Mouse (Mus musculus) CH12.LX (cell line): Measurements from ENCODE around the gene Arf5. TPM values are rescaled to one million over a fixed set of nuclear protein-coding genes. Genes with fewer than 3 reads are reported as not detected.

ENCODE experiments used
- DNase-seq: peaks from one replicate; pipeline ENCODE4 v3.0.0-alpha.2; 2013; ENCODE audit errors: extremely low read depth
- H3K27ac ChIP-seq: 2 replicates; pipeline ENCODE4 v1.5.1; 2012; ENCODE audit warnings: low read depth, mild to moderate bottlenecking, control low read depth, moderate library complexity; ENCODE audit not compliant: insufficient read depth
- H3K27me3 ChIP-seq: replicated peaks from 2 replicates; pipeline ENCODE3; 2012; ENCODE audit warnings: inconsistent platforms
- H3K36me3 ChIP-seq, 2 experiments: replicated peaks in 1 of 2; 2 replicates each; pipeline versions ENCODE3 to v1.6.1; 2012; ENCODE audit warnings: inconsistent platforms in 1 of 2, low read length in 1 of 2, mild to moderate bottlenecking in 1 of 2, mixed read lengths in 1 of 2, moderate library complexity in 1 of 2; ENCODE audit not compliant: control insufficient read depth in 1 of 2, insufficient read depth in 1 of 2
- H3K4me1 ChIP-seq, 2 experiments: 2 replicates each; pipeline ENCODE4 v1.6.1; 2012; ENCODE audit warnings: inconsistent platforms in 1 of 2, moderate library complexity in 1 of 2; ENCODE audit not compliant: insufficient read depth in 2 of 2, control insufficient read depth in 1 of 2
- H3K4me2 ChIP-seq: 2 replicates; pipeline ENCODE4 v1.6.1; 2012; ENCODE audit warnings: low read depth, mild to moderate bottlenecking, control low read depth; ENCODE audit not compliant: poor library complexity, insufficient read depth, severe bottlenecking
- H3K4me3 ChIP-seq, 3 experiments: fragments of 150-350 bp in 1 of 3; sonication (generic) in 1 of 3; replicated peaks in 1 of 3; 2 replicates each; pipeline versions ENCODE3 to v1.5.1; 2011 to 2012; ENCODE audit warnings: low read depth in 2 of 3, low read length in 2 of 3, mild to moderate bottlenecking in 2 of 3, moderate library complexity in 2 of 3, control low read depth in 1 of 3, improper control_type of control experiment in 1 of 3, inconsistent platforms in 1 of 3, mixed read lengths in 1 of 3; ENCODE audit not compliant: poor library complexity in 1 of 3
- H3K79me2 ChIP-seq: replicated peaks from 2 replicates; pipeline ENCODE4 v1.6.1; 2012; ENCODE audit warnings: mild to moderate bottlenecking, moderate library complexity; ENCODE audit not compliant: control insufficient read depth, poor library complexity, insufficient read depth, severe bottlenecking; ENCODE audit errors: extremely low read depth
- H3K9ac ChIP-seq: 2 replicates; pipeline ENCODE4 v1.6.1; 2012; ENCODE audit warnings: low read depth, mild to moderate bottlenecking, control low read depth, moderate library complexity; ENCODE audit not compliant: insufficient read depth
- H3K9me3 ChIP-seq: replicated peaks from 2 replicates; pipeline ENCODE3; 2012; ENCODE audit warnings: low read length, inconsistent platforms, mixed read lengths
- BHLHE40 ChIP-seq: IDR thresholded peaks from 2 replicates; pipeline ENCODE4 v1.6.1; 2011; ENCODE audit warnings: mild to moderate bottlenecking, low read depth, low read length, improper control_type of control experiment
- CHD1 ChIP-seq: IDR thresholded peaks from 2 replicates; pipeline ENCODE4 v1.6.1; 2012; ENCODE audit warnings: low read depth, low read length, improper control_type of control experiment, inconsistent platforms
- CHD2 ChIP-seq: IDR thresholded peaks from 2 replicates; pipeline ENCODE4 v1.6.1; 2011; ENCODE audit warnings: low read length, improper control_type of control experiment
- E2F4 ChIP-seq: IDR thresholded peaks from 2 replicates; pipeline ENCODE4 v1.6.1; 2011; ENCODE audit warnings: low read depth, low read length, improper control_type of control experiment; ENCODE audit not compliant: insufficient replicate concordance
- ELF1 ChIP-seq: IDR thresholded peaks from 2 replicates; pipeline ENCODE4 v1.6.1; 2014; ENCODE audit warnings: low read depth, mild to moderate bottlenecking, inconsistent platforms, low read length, improper control_type of control experiment
- ETS1 ChIP-seq: conservative IDR thresholded peaks from 2 replicates; pipeline ENCODE4 v1.6.1; 2012; ENCODE audit warnings: low read depth, mild to moderate bottlenecking, inconsistent platforms, low read length, improper control_type of control experiment, moderate library complexity
- HCFC1 ChIP-seq: IDR thresholded peaks from 2 replicates; pipeline ENCODE4 v1.6.1; 2012; ENCODE audit warnings: low read depth, mild to moderate bottlenecking, inconsistent platforms, low read length, improper control_type of control experiment
- KAT2A ChIP-seq: IDR thresholded peaks from 2 replicates; pipeline ENCODE4 v1.6.1; 2012; ENCODE audit warnings: low read length, improper control_type of control experiment, inconsistent platforms; ENCODE audit not compliant: insufficient replicate concordance
- MAX ChIP-seq: IDR thresholded peaks from 2 replicates; pipeline ENCODE4 v1.6.1; 2011; ENCODE audit warnings: low read length, improper control_type of control experiment
- MEF2A ChIP-seq: IDR thresholded peaks from 2 replicates; pipeline ENCODE4 v1.6.1; 2014; ENCODE audit warnings: low read depth, mild to moderate bottlenecking, inconsistent platforms, low read length, improper control_type of control experiment, borderline replicate concordance
- POLR2A ChIP-seq: IDR thresholded peaks from 2 replicates; pipeline ENCODE4 v1.6.1; 2011; ENCODE audit warnings: low read depth, mild to moderate bottlenecking, improper control_type of control experiment, low read length
- POLR2AphosphoS2 ChIP-seq: IDR thresholded peaks from 2 replicates; pipeline ENCODE4 v1.6.1; 2011; ENCODE audit warnings: low read depth, low read length, improper control_type of control experiment
- RAD21 ChIP-seq: IDR thresholded peaks from 2 replicates; pipeline ENCODE4 v1.6.1; 2011; ENCODE audit warnings: low read depth, mild to moderate bottlenecking, low read length, improper control_type of control experiment, moderate library complexity
- RCOR1 ChIP-seq: conservative IDR thresholded peaks from 2 replicates; pipeline ENCODE4 v1.6.1; 2012; ENCODE audit warnings: low read depth, mild to moderate bottlenecking, inconsistent platforms, low read length, improper control_type of control experiment
- TBP ChIP-seq: conservative IDR thresholded peaks from 2 replicates; pipeline ENCODE4 v1.6.1; 2011; ENCODE audit warnings: low read depth, low read length, improper control_type of control experiment
- ZC3H11A ChIP-seq: IDR thresholded peaks from 2 replicates; pipeline ENCODE4 v1.6.1; 2012; ENCODE audit warnings: low read depth, mild to moderate bottlenecking, inconsistent platforms, low read length, improper control_type of control experiment
- ZKSCAN1 ChIP-seq: IDR thresholded peaks from 2 replicates; pipeline ENCODE4 v1.6.1; 2012; ENCODE audit warnings: low read depth, inconsistent platforms, low read length, improper control_type of control experiment, borderline replicate concordance
- ZMIZ1 ChIP-seq: IDR thresholded peaks from 2 replicates; pipeline ENCODE4 v1.6.1; 2012; ENCODE audit warnings: low read depth, mild to moderate bottlenecking, inconsistent platforms, low read length, improper control_type of control experiment
- dilution Hi-C: fragments of 300-500 bp; cut with MboI; formaldehyde crosslinking; loops from 2 replicates; pipeline ENCODE4 v1.14.3; 2020; ENCODE audit warnings: low sequenced_read_pairs; ENCODE audit not compliant: extremely low pct_unique_long_range_greater_than_20kb, extremely low pct_ligation_motif_present
- in situ Hi-C: fragments of 300-500 bp; cut with MboI; formaldehyde crosslinking; loops from 3 replicates; pipeline ENCODE4 v1.14.3; 2019; ENCODE audit warnings: low sequenced_read_pairs, low pct_ligation_motif_present, low pct_unique_long_range_greater_than_20kb, mixed read lengths
- polyA plus RNA-seq: library from polyadenylated mRNA; unstranded; fragments of >175 nt; gene quantifications from 2 replicates; pipeline ENCODE4 v1.2.1, GENCODE M21; 2012; ENCODE audit warnings: low read depth; ENCODE audit not compliant: insufficient read length
- total RNA-seq, 2 experiments: library from RNA; depleted of rRNA; stranded (reverse); fragments of 300-350 nt in 1 of 2; fragments of >200 nt in 1 of 2; gene quantifications; 2 replicates each; pipeline ENCODE4 v1.2.3; 2012 to 2014

The Arf5 gene
- total and polyA plus RNA-seq, 3 experiments: 67.3 to 101 (median 99.7) TPM

GRCm38 (mm10) chr6:28450481-28450880, 27.1 kb downstream of the Arf5 start:
- Histone ChIP-seq H3K4me3 (no peak overlapping the region), H3K9ac (no peak overlapping the region), H3K36me3 (no peaks in the 10 kb centered on the region), H3K79me2 (no peaks in the 10 kb centered on the region), H3K27ac (no peak overlapping the region), H3K27me3 (peaks cover 29% of the 10 kb centered on the region), H3K4me2 (no peak overlapping the region), H3K9me3 (no peaks in the 10 kb centered on the region), H3K4me1 (peaks cover 0 to 3% of the 10 kb centered on the region in 2 experiments; a peak in 3 of 4 replicates)
- no peak for TF ChIP-seq RCOR1
- no peak for TF ChIP-seq TBP
- TF ChIP-seq ZC3H11A: no peak
- TF ChIP-seq ZKSCAN1: no peak
- no peak for TF ChIP-seq HCFC1
- no peak for TF ChIP-seq ZMIZ1
- TF ChIP-seq POLR2AphosphoS2: no peak
- TF ChIP-seq RAD21: no peak
- TF ChIP-seq ETS1: no peak
- TF ChIP-seq MEF2A: no peak
- DNase-seq: no peak
- in situ Hi-C loops: no loop called here
- dilution Hi-C loops: no loop called here

DNA sequence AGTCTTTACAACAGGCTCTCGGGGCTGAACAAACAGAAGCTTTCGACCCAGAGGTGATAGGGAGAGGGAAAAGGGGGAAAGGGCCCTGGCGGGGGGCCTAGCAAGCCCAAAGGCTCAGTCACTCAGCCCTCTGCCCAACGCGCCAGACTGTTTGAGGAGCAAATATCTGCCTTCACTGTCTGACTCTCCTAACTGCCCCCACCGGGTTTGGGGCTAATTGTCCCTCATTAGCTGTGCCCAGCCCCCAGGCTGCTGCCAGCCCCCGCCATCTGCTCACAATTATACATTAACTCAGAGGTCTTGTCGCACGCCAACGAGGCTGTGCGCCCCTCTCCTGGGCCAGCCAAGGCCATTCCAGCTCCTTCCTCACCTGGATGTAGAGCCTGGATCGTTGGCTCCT, 27.6 kb downstream of the Arf5 start:
- Histone ChIP-seq H3K4me1 (peaks cover 0 to 3% of the 10 kb centered on the region in 2 experiments; a peak in 3 of 4 replicates), H3K4me2 (no peak overlapping the region), H3K4me3 (no peak overlapping the region), H3K79me2 (no peaks in the 10 kb centered on the region), H3K36me3 (no peaks in the 10 kb centered on the region), H3K9me3 (no peaks in the 10 kb centered on the region), H3K27me3 (peaks cover 27% of the 10 kb centered on the region), H3K9ac (no peak overlapping the region), H3K27ac (no peak overlapping the region)
- dilution Hi-C loops: no loop called here
- no peak for TF ChIP-seq BHLHE40
- TF ChIP-seq POLR2A: no peak
- no peak for TF ChIP-seq CHD1
- TF ChIP-seq CHD2: no peak
- TF ChIP-seq KAT2A: no peak
- no peak for TF ChIP-seq E2F4
- no peak for TF ChIP-seq ZKSCAN1
- TF ChIP-seq RAD21: no peak
- no peak for TF ChIP-seq MAX
- TF ChIP-seq ZMIZ1: no peak
- TF ChIP-seq ELF1: no peak
- DNase-seq: no peak
- in situ Hi-C loops: no loop called here
